Mouse (Mus musculus) heart, adult 2 months (tissue): ENCODE results near the gene Ubl7.

Experiments
- CTCF ChIP-seq: fragments of 200-600 bp; IDR thresholded peaks from 2 replicates; pipeline ENCODE4 v1.8.1; 2022; ENCODE audit warnings: antibody characterized with exemption, mild to moderate bottlenecking, moderate library complexity
- EP300 ChIP-seq: fragments of 200-500 bp; IDR thresholded peaks from 2 replicates; pipeline ENCODE4 v1.6.1; 2011; ENCODE audit warnings: low read depth, low read length, control low read depth; ENCODE audit not compliant: insufficient read depth
- POLR2A ChIP-seq: fragments of 200-500 bp; IDR thresholded peaks from 2 replicates; pipeline ENCODE4 v1.6.1; 2011; ENCODE audit warnings: mild to moderate bottlenecking, low read depth, low read length, control low read depth; ENCODE audit not compliant: insufficient read depth

DNA sequence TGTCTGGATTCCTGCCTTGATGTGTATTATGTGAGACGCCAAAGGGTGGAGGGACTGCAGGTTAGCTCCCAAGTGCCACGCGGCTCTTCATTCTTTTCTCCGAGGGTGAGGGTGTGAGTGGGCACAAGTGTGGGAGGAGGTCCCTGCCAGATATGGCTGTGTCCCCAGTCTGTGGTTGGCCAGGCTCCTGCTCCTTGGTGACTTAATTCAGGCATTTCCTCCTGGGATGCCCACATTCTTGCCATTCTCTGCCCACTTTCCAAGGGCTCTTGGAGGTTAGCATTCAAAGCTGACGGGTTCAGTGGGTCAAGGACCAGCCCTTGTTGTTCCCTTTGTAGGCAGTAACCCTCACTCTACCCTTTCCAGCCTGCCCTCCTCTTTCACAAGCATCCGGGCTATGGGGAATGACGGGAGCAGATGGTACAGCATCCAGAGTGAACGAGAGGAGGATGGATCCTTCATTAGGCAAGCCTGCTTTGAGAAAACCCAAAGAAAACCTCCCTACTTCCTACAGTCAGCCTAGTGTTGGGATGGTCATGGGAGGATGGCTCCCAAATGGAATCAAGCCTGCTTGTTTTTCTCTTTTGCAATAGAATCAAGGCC, 38.4 kb downstream of the Ubl7 start:
- TF ChIP-seq CTCF (no peak), EP300 (no peak), POLR2A (no peak)
